ENCODE assay signal across 8 mouse cellular contexts in genomic region chr7:114275372-114276004, GRCm38 (mm10). TPM values are rescaled to one million over a fixed set of nuclear protein-coding genes. Genes with fewer than 3 reads are reported as not detected.
DNase-seq lines count a peak whose midpoint lies in the region; ATAC-seq and TF ChIP-seq lines count a peak whose summit lies in the region.

No protein-coding gene starts in this region.

- TF ChIP-seq EP300 in lung, postnatal 0 days (IDR thresholded peaks at IDR 0.05), result no peak

- no peaks in the 10 kb centered on the region for H3K27me3 ChIP-seq in lung, postnatal 0 days (replicated peaks; ENCODE audit: insufficient read depth, low read length)
- H3K27me3 ChIP-seq in embryonic facial prominence, embryonic 13.5 days, result no peaks in the 10 kb centered on the region
- no peaks in the 10 kb centered on the region for H3K27me3 ChIP-seq in limb, embryonic 10.5 days (ENCODE audit: low read depth, poor library complexity, severe bottlenecking)
- H3K27me3 ChIP-seq in neural tube, embryonic 14.5 days (ENCODE audit: control insufficient read depth, insufficient read depth, low read length), result no peaks in the 10 kb centered on the region; the same call in 1 of the 2 replicates

- TF ChIP-seq CTCF in lung, postnatal 0 days (IDR thresholded peaks at IDR 0.05), result no peak

- no peak; the same call in 1 of the 2 replicates for ATAC-seq in lung, postnatal 0 days
- 0 out of 2 replicates have a peak, but pooled peaks have one; percentile 4 for ATAC-seq in embryonic facial prominence, embryonic 13.5 days (ENCODE audit: insufficient number of reproducible peaks, insufficient read depth, low FRiP score, low TSS enrichment, low read depth)
- ATAC-seq in neural tube, embryonic 14.5 days (ENCODE audit: low read depth), result peak; percentile 49; the same call in 1 of the 2 replicates
- no peak; the same call in 1 of the 2 replicates for ATAC-seq in cerebellum, adult (ENCODE audit: insufficient number of reproducible peaks, low FRiP score, low TSS enrichment)

- peak overlapping the region; percentile 87 for H3K9ac ChIP-seq in lung, postnatal 0 days (replicated peaks; ENCODE audit: low read depth)
- peak overlapping the region; percentile 83 for H3K9ac ChIP-seq in embryonic facial prominence, embryonic 13.5 days
- peak overlapping the region; percentile 87 for H3K9ac ChIP-seq in neural tube, embryonic 14.5 days (replicated peaks; ENCODE audit: low read depth, low read length)

- H3K4me2 ChIP-seq in lung, postnatal 0 days (replicated peaks; ENCODE audit: low read depth, low read length), result peak overlapping the region; percentile 73
- H3K4me2 ChIP-seq in embryonic facial prominence, embryonic 13.5 days, result peak overlapping the region; percentile 90
- H3K4me2 ChIP-seq in neural tube, embryonic 14.5 days (ENCODE audit: low read depth, low read length), result peak overlapping the region; percentile 92

- H3K9me3 ChIP-seq in lung, postnatal 0 days (ENCODE audit: low read length), result no peaks in the 10 kb centered on the region
- no peaks in the 10 kb centered on the region for H3K9me3 ChIP-seq in embryonic facial prominence, embryonic 13.5 days
- no peaks in the 10 kb centered on the region for H3K9me3 ChIP-seq in limb, embryonic 10.5 days (replicated peaks)
- H3K9me3 ChIP-seq in neural tube, embryonic 14.5 days (ENCODE audit: control insufficient read depth, low read length), result no peaks in the 10 kb centered on the region

- no peaks in the 10 kb centered on the region for H3K4me1 ChIP-seq in lung, postnatal 0 days (ENCODE audit: insufficient read depth, low read depth, low read length)
- H3K4me1 ChIP-seq in embryonic facial prominence, embryonic 13.5 days, result peaks cover 10% of the 10 kb centered on the region
- H3K4me1 ChIP-seq in limb, embryonic 10.5 days, result peaks cover 11% of the 10 kb centered on the region
- H3K4me1 ChIP-seq in neural tube, embryonic 14.5 days (ENCODE audit: control insufficient read depth, insufficient read depth, low read length), result peaks cover 9% of the 10 kb centered on the region; the same call in 1 of the 2 replicates

- H3K36me3 ChIP-seq in lung, postnatal 0 days (ENCODE audit: insufficient read depth, low read length), result peaks cover 5% of the 10 kb centered on the region; the same call in 1 of the 2 replicates
- H3K36me3 ChIP-seq in embryonic facial prominence, embryonic 13.5 days, result peaks cover 33% of the 10 kb centered on the region
- H3K36me3 ChIP-seq in limb, embryonic 10.5 days, result peaks cover 36% of the 10 kb centered on the region
- peaks cover 7% of the 10 kb centered on the region for H3K36me3 ChIP-seq in neural tube, embryonic 14.5 days (ENCODE audit: control insufficient read depth, insufficient read depth, low read length)

- peak overlapping the region; percentile 87 for H3K4me3 ChIP-seq in lung, postnatal 0 days (ENCODE audit: low read depth, low read length)
- H3K4me3 ChIP-seq in embryonic facial prominence, embryonic 13.5 days, result peak overlapping the region; percentile 64
- H3K4me3 ChIP-seq in limb, embryonic 10.5 days, result peak overlapping the region; percentile 94
- peak overlapping the region; percentile 84 for H3K4me3 ChIP-seq in neural tube, embryonic 14.5 days (ENCODE audit: low read depth, low read length)

- DNase-seq in lung, postnatal 0 days (ENCODE audit: low spot score), result peak; percentile 34
- DNase-seq in lung, postnatal 25 days (ENCODE audit: low spot score), result no peak
- no peak for DNase-seq in limb, embryonic 10.5 days (ENCODE audit: low spot score)
- no peak for DNase-seq in thymus, postnatal 14 days
- no peak for DNase-seq in spleen, postnatal 14 days (ENCODE audit: low spot score in 2 of 2)

- 1% methylated on average over 24 of the region's 24 CpGs for WGBS in lung, postnatal 0 days
- 1% methylated on average over 24 of the region's 24 CpGs for WGBS in embryonic facial prominence, embryonic 13.5 days
- 2% methylated on average over 24 of the region's 24 CpGs for WGBS in limb, embryonic 10.5 days
- 2% methylated on average over 21 of the region's 24 CpGs for WGBS in neural tube, embryonic 14.5 days

- peak overlapping the region; percentile 29 for H3K27ac ChIP-seq in lung, postnatal 0 days (ENCODE audit: low read length)
- peak overlapping the region; percentile 29; the same call in 1 of the 2 replicates for H3K27ac ChIP-seq in embryonic facial prominence, embryonic 13.5 days
- H3K27ac ChIP-seq in limb, embryonic 10.5 days, result peak overlapping the region; percentile 88
- H3K27ac ChIP-seq in neural tube, embryonic 14.5 days (ENCODE audit: low read depth, low read length), result peak overlapping the region; percentile 69

RNA-seq across cellular contexts. Expression of gene Psma1, which starts 0.4 kb away (rescaled TPM):
- 243 and 245 TPM in 2 replicates for polyA plus RNA-seq in lung, postnatal 0 days (2015; fragmentation: Nextera tagmentation; extraction: Ambion mirVana)
- polyA plus RNA-seq in embryonic facial prominence, embryonic 13.5 days (2015; fragmentation: Nextera tagmentation; extraction: Ambion mirVana), result 394 and 409 TPM in 2 replicates
- polyA plus RNA-seq in limb, embryonic 10.5 days (2016; fragmentation: Nextera tagmentation; extraction: Ambion mirVana), result 502 and 525 TPM in 2 replicates
- 373 TPM in 2 replicates for polyA plus RNA-seq in neural tube, embryonic 14.5 days (2014; fragmentation: Nextera tagmentation; extraction: Ambion mirVana)

RNA-seq across cellular contexts. Expression of gene Copb1, which starts 21.0 kb away (rescaled TPM):
- polyA plus RNA-seq in lung, postnatal 0 days (2015; fragmentation: Nextera tagmentation; extraction: Ambion mirVana), result 75.1 and 82.2 TPM in 2 replicates
- polyA plus RNA-seq in embryonic facial prominence, embryonic 13.5 days (2015; fragmentation: Nextera tagmentation; extraction: Ambion mirVana), result 123 and 133 TPM in 2 replicates
- 88.8 and 112 TPM in 2 replicates for polyA plus RNA-seq in limb, embryonic 10.5 days (2016; fragmentation: Nextera tagmentation; extraction: Ambion mirVana)
- 96.2 and 114 TPM in 2 replicates for polyA plus RNA-seq in neural tube, embryonic 14.5 days (2014; fragmentation: Nextera tagmentation; extraction: Ambion mirVana)

Comparison
In these comparisons a context has a peak if more than half of its experiments do, and no peak if none do; other contexts are left out.
1. ATAC-seq: peak in embryonic facial prominence, embryonic 13.5 days (single experiment) and neural tube, embryonic 14.5 days (single experiment); none in lung, postnatal 0 days (single experiment) and cerebellum, adult (single experiment).
2. H3K27ac ChIP-seq: peak in every context shown above with its lines; median percentile 88 in limb, embryonic 10.5 days; 69 in neural tube, embryonic 14.5 days; 29 in lung, postnatal 0 days; 29 in embryonic facial prominence, embryonic 13.5 days.
3. Peak in every context shown above with its lines, with median percentiles within 50 percentile points of each other: H3K4me2 ChIP-seq, H3K4me3 ChIP-seq and H3K9ac ChIP-seq.